Comparison of ENCODE assay signal across 8 mouse cellular contexts in genomic region chr15:96697901-96698657, GRCm38 (mm10). TPM values are rescaled to one million over a fixed set of nuclear protein-coding genes. Genes with fewer than 3 reads are reported as not detected.
DNase-seq lines count a peak whose midpoint lies in the region; ATAC-seq lines count a peak whose summit lies in the region.

No protein-coding gene starts in this region.

- H3K4me2 ChIP-seq in kidney, embryonic 14.5 days (replicated peaks; ENCODE audit: low read depth, low read length): peak overlapping the region; percentile 52

- WGBS in kidney, embryonic 14.5 days: 11% methylated on average over 19 of the region's 19 CpGs

- H3K9me3 ChIP-seq in kidney, embryonic 14.5 days (ENCODE audit: control insufficient read depth, low read length): no peaks in the 10 kb centered on the region

- ATAC-seq in kidney, embryonic 14.5 days (ENCODE audit: low FRiP score, low TSS enrichment): no peak
- peak; percentile 41; the same call in 1 of the 2 replicates for ATAC-seq in erythroid progenitor cell, adult 5-6 weeks (replicated peaks; ENCODE audit: low FRiP score, poor library complexity, severe bottlenecking)
- peak; percentile 2; the same call in 1 of the 2 replicates for ATAC-seq in monocyte, adult 5-6 weeks (replicated peaks; ENCODE audit: insufficient number of reproducible peaks, low FRiP score, low TSS enrichment, poor library complexity, severe bottlenecking)

- H3K27me3 ChIP-seq in kidney, embryonic 14.5 days (ENCODE audit: control insufficient read depth, insufficient read depth, low read length): no peaks in the 10 kb centered on the region

- H3K4me3 ChIP-seq in kidney, embryonic 14.5 days (ENCODE audit: low read length): peak overlapping the region; percentile 97

- peak overlapping the region; percentile 99 for H3K27ac ChIP-seq in kidney, embryonic 14.5 days (ENCODE audit: low read depth, low read length)

- H3K9ac ChIP-seq in kidney, embryonic 14.5 days (ENCODE audit: low read depth, low read length): peak overlapping the region; percentile 99

- DNase-seq in kidney, adult 9 months: no peak
- DNase-seq in MN1 (ENCODE audit: low spot score): peak; percentile 70
- DNase-seq in kidney, postnatal 25 days: peak; percentile 18 to 51
- DNase-seq in Muller cell, postnatal 12 days (ENCODE audit: inconsistent ontology term): no peak
- no peak for DNase-seq in layer of hippocampus, postnatal 14 days (ENCODE audit: low spot score in 2 of 2)

- peaks cover 31% of the 10 kb centered on the region; the same call in 1 of the 2 replicates for H3K4me1 ChIP-seq in kidney, embryonic 14.5 days (ENCODE audit: control insufficient read depth, insufficient read depth, low read length)

- peaks cover 53% of the 10 kb centered on the region for H3K36me3 ChIP-seq in kidney, embryonic 14.5 days (ENCODE audit: control insufficient read depth, insufficient read depth, low read length)

RNA-seq across cellular contexts. Expression of gene Slc38a2, which starts 1.5 kb away (rescaled TPM):
- polyA plus RNA-seq in kidney, embryonic 14.5 days (2014; fragmentation: Nextera tagmentation; extraction: Ambion mirVana): 102 and 177 TPM in 2 replicates
- total RNA-seq in erythroid progenitor cell, adult 5-6 weeks (2015; ENCODE audit: low replicate concordance): 58.0 and 85.9 TPM in 2 replicates
- total RNA-seq in erythroid progenitor cell, adult 5-6 weeks (2017; ENCODE audit: low replicate concordance): 38.4 and 47.4 TPM in 2 replicates
- total RNA-seq in monocyte, adult 5-6 weeks (2017): 65.4 to 124 TPM (median 68.3 TPM) in 3 replicates
- total RNA-seq in layer of hippocampus, postnatal 14 days (2021): 10 to 100 TPM; 52.6 to 57.4 TPM

RNA-seq across cellular contexts. Expression of gene Slc38a1, which starts 55.4 kb away (rescaled TPM):
- polyA plus RNA-seq in kidney, embryonic 14.5 days (2014; fragmentation: Nextera tagmentation; extraction: Ambion mirVana): 75.4 and 98.8 TPM in 2 replicates
- total RNA-seq in erythroid progenitor cell, adult 5-6 weeks (2015; ENCODE audit: low replicate concordance): 10.8 and 13.0 TPM in 2 replicates
- total RNA-seq in erythroid progenitor cell, adult 5-6 weeks (2017; ENCODE audit: low replicate concordance): 7.4 and 11.2 TPM in 2 replicates
- 60.2 to 115 TPM (median 76.1 TPM) in 3 replicates for total RNA-seq in monocyte, adult 5-6 weeks (2017)
- total RNA-seq in layer of hippocampus, postnatal 14 days (2021): 10 to 100 TPM; 78.7 to 80.0 TPM

Comparison
In these comparisons a context has a peak if more than half of its experiments do, and no peak if none do; other contexts are left out.
1. DNase-seq: peak in MN1 (single experiment) and kidney, postnatal 25 days (2 of 2); none in kidney, adult 9 months (single experiment), Muller cell, postnatal 12 days (single experiment) and layer of hippocampus, postnatal 14 days (0 of 2).